Mouse (Mus musculus): ENCODE measurements around the gene Krtap4-8. TPM values are rescaled to one million over a fixed set of nuclear protein-coding genes. Genes with fewer than 3 reads are reported as not detected.

Gene Krtap4-8
- polyA plus RNA-seq, 1 experiment from 2014 or later = not detected

DNA sequence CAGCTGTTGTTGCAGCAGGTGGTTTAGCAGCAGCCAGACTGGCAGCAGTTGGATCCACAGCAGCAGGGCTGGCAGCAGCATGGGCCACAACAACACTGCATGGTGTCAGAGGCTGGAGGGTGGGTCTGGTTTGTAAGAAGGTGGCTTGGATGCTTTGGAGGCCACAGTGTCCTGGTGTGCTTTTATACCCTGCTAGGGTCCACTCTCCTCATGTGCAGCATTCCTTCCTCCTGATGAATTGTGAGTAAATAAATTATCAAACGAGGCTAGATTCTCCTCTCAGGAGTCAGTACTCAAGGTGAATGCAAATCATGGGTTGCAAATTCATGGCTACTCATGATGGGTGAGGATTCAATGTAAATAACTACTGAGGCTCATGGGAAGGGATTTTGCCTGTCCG lies 46.3 kb downstream of the Krtap4-8 start, which contains the start of gene Gm14180:
Gene Gm14180 (minus strand): TSS at position 101 of the 400 bp plus-strand sequence.
- H3K36me3 ChIP-seq = no peaks in the 10 kb centered on the region
- H3K4me3 ChIP-seq = no peak within 1 kb of the TSS
- no peak within 1 kb of the TSS for H3K4me2 ChIP-seq
- H3K27ac ChIP-seq (ENCODE audit: poor library complexity, severe bottlenecking) = no peak within 1 kb of the TSS
- H3K9ac ChIP-seq = no peak within 1 kb of the TSS
- no peak for ATAC-seq (ENCODE audit: insufficient number of reproducible peaks, low FRiP score)
- H3K9me3 ChIP-seq (replicated peaks) = no peaks in the 10 kb centered on the region
- WGBS = 61% methylated on average over 2 of the region's 2 CpGs
- H3K27me3 ChIP-seq (replicated peaks) = no peaks in the 10 kb centered on the region
- H3K4me1 ChIP-seq (replicated peaks) = no peaks in the 10 kb centered on the region

Other genes with a start within 250 kb of the Krtap4-8 start
- not detected in 2 replicates for gene Krt40, start 237.5 kb downstream of the Krtap4-8 start, polyA plus RNA-seq (2016; fragmentation: Nextera tagmentation; extraction: Ambion mirVana)
- not detected in 2 replicates for gene Krtap3-3, start 229.8 kb downstream of the Krtap4-8 start, polyA plus RNA-seq (2016; fragmentation: Nextera tagmentation; extraction: Ambion mirVana)
- gene Krtap3-2, start 223.9 kb downstream of the Krtap4-8 start, polyA plus RNA-seq (2016; fragmentation: Nextera tagmentation; extraction: Ambion mirVana) = not detected in 2 replicates
- not detected in 2 replicates for gene Gm11939, start 221.2 kb downstream of the Krtap4-8 start, polyA plus RNA-seq (2016; fragmentation: Nextera tagmentation; extraction: Ambion mirVana)
- not detected in 2 replicates for gene Krtap3-1, start 214.1 kb downstream of the Krtap4-8 start, polyA plus RNA-seq (2016; fragmentation: Nextera tagmentation; extraction: Ambion mirVana)
- not detected in 2 replicates for gene Krtap1-5, start 199.7 kb downstream of the Krtap4-8 start, polyA plus RNA-seq (2016; fragmentation: Nextera tagmentation; extraction: Ambion mirVana)
- not detected in 2 replicates for gene Krtap1-4, start 197.1 kb downstream of the Krtap4-8 start, polyA plus RNA-seq (2016; fragmentation: Nextera tagmentation; extraction: Ambion mirVana)
- gene Krtap1-3, start 189.4 kb downstream of the Krtap4-8 start, polyA plus RNA-seq (2016; fragmentation: Nextera tagmentation; extraction: Ambion mirVana) = not detected in 2 replicates
- not detected in 2 replicates for gene Krtap9-3, start 182.6 kb downstream of the Krtap4-8 start, polyA plus RNA-seq (2016; fragmentation: Nextera tagmentation; extraction: Ambion mirVana)
- gene Gm11938, start 177.4 kb downstream of the Krtap4-8 start, polyA plus RNA-seq (2016; fragmentation: Nextera tagmentation; extraction: Ambion mirVana) = not detected in 2 replicates
- not detected in 2 replicates for gene Gm11937, start 170.5 kb downstream of the Krtap4-8 start, polyA plus RNA-seq (2016; fragmentation: Nextera tagmentation; extraction: Ambion mirVana)
- gene Krtap2-4, start 165.9 kb downstream of the Krtap4-8 start, polyA plus RNA-seq (2016; fragmentation: Nextera tagmentation; extraction: Ambion mirVana) = not detected in 2 replicates
- gene Gm11562, start 160.3 kb downstream of the Krtap4-8 start, polyA plus RNA-seq (2016; fragmentation: Nextera tagmentation; extraction: Ambion mirVana) = not detected in 2 replicates
- gene Krtap4-1, start 152.5 kb downstream of the Krtap4-8 start, polyA plus RNA-seq (2016; fragmentation: Nextera tagmentation; extraction: Ambion mirVana) = not detected in 2 replicates
- not detected in 2 replicates for gene Krtap4-2, start 145.6 kb downstream of the Krtap4-8 start, polyA plus RNA-seq (2016; fragmentation: Nextera tagmentation; extraction: Ambion mirVana)
- not detected in 2 replicates for gene Krtap4-7, start 136.6 kb downstream of the Krtap4-8 start, polyA plus RNA-seq (2016; fragmentation: Nextera tagmentation; extraction: Ambion mirVana)
- gene Gm11555, start 130.5 kb downstream of the Krtap4-8 start, polyA plus RNA-seq (2016; fragmentation: Nextera tagmentation; extraction: Ambion mirVana) = not detected in 2 replicates
- gene Gm11563, start 121.7 kb downstream of the Krtap4-8 start, polyA plus RNA-seq (2016; fragmentation: Nextera tagmentation; extraction: Ambion mirVana) = not detected in 2 replicates
- gene Krtap4-6, start 114.7 kb downstream of the Krtap4-8 start, polyA plus RNA-seq (2016; fragmentation: Nextera tagmentation; extraction: Ambion mirVana) = not detected in 2 replicates
- gene Gm14190, start 90.0 kb downstream of the Krtap4-8 start, polyA plus RNA-seq (2016; fragmentation: Nextera tagmentation; extraction: Ambion mirVana) = not detected in 2 replicates
- gene Gm14180, start 46.4 kb downstream of the Krtap4-8 start, polyA plus RNA-seq (2016; fragmentation: Nextera tagmentation; extraction: Ambion mirVana) = not detected in 2 replicates
- gene Gm11595, start 7.8 kb downstream of the Krtap4-8 start, polyA plus RNA-seq (2016; fragmentation: Nextera tagmentation; extraction: Ambion mirVana) = not detected in 2 replicates
- not detected in 2 replicates for gene Krtap4-9, start 4.5 kb upstream of the Krtap4-8 start, polyA plus RNA-seq (2016; fragmentation: Nextera tagmentation; extraction: Ambion mirVana)
- not detected in 2 replicates for gene Gm11596, start 12.8 kb upstream of the Krtap4-8 start, polyA plus RNA-seq (2016; fragmentation: Nextera tagmentation; extraction: Ambion mirVana)
- not detected in 2 replicates for gene Gm11569, start 18.2 kb upstream of the Krtap4-8 start, polyA plus RNA-seq (2016; fragmentation: Nextera tagmentation; extraction: Ambion mirVana)
- gene Gm11554, start 23.7 kb upstream of the Krtap4-8 start, polyA plus RNA-seq (2016; fragmentation: Nextera tagmentation; extraction: Ambion mirVana) = not detected in 2 replicates
- not detected in 2 replicates for gene Krtap4-13, start 29.2 kb upstream of the Krtap4-8 start, polyA plus RNA-seq (2016; fragmentation: Nextera tagmentation; extraction: Ambion mirVana)
- gene Gm11564, start 35.0 kb upstream of the Krtap4-8 start, polyA plus RNA-seq (2016; fragmentation: Nextera tagmentation; extraction: Ambion mirVana) = not detected in 2 replicates
- gene 2300003K06Rik, start 57.4 kb upstream of the Krtap4-8 start, polyA plus RNA-seq (2016; fragmentation: Nextera tagmentation; extraction: Ambion mirVana) = not detected in 2 replicates
- gene Krtap4-16, start 70.9 kb upstream of the Krtap4-8 start, polyA plus RNA-seq (2016; fragmentation: Nextera tagmentation; extraction: Ambion mirVana) = not detected in 2 replicates
- not detected in 2 replicates for gene Gm11568, start 77.2 kb upstream of the Krtap4-8 start, polyA plus RNA-seq (2016; fragmentation: Nextera tagmentation; extraction: Ambion mirVana)
- gene Gm11559, start 83.8 kb upstream of the Krtap4-8 start, polyA plus RNA-seq (2016; fragmentation: Nextera tagmentation; extraction: Ambion mirVana) = not detected in 2 replicates
- not detected in 2 replicates for gene Krtap9-1, start 92.7 kb upstream of the Krtap4-8 start, polyA plus RNA-seq (2016; fragmentation: Nextera tagmentation; extraction: Ambion mirVana)
- gene Gm11567, start 98.5 kb upstream of the Krtap4-8 start, polyA plus RNA-seq (2016; fragmentation: Nextera tagmentation; extraction: Ambion mirVana) = not detected in 2 replicates
- not detected in 2 replicates for gene Krtap31-1, start 127.2 kb upstream of the Krtap4-8 start, polyA plus RNA-seq (2016; fragmentation: Nextera tagmentation; extraction: Ambion mirVana)
- not detected in 2 replicates for gene Gm11565, start 134.0 kb upstream of the Krtap4-8 start, polyA plus RNA-seq (2016; fragmentation: Nextera tagmentation; extraction: Ambion mirVana)
- gene Krtap31-2, start 155.6 kb upstream of the Krtap4-8 start, polyA plus RNA-seq (2016; fragmentation: Nextera tagmentation; extraction: Ambion mirVana) = not detected in 2 replicates
- not detected in 2 replicates for gene Krtap9-5, start 167.8 kb upstream of the Krtap4-8 start, polyA plus RNA-seq (2016; fragmentation: Nextera tagmentation; extraction: Ambion mirVana)
- gene Krtap29-1, start 198.3 kb upstream of the Krtap4-8 start, polyA plus RNA-seq (2016; fragmentation: Nextera tagmentation; extraction: Ambion mirVana) = not detected in 2 replicates
- not detected in 2 replicates for gene Krtap16-1, start 205.9 kb upstream of the Krtap4-8 start, polyA plus RNA-seq (2016; fragmentation: Nextera tagmentation; extraction: Ambion mirVana)
- gene Krtap17-1, start 213.3 kb upstream of the Krtap4-8 start, polyA plus RNA-seq (2016; fragmentation: Nextera tagmentation; extraction: Ambion mirVana) = not detected in 2 replicates
- not detected in 2 replicates for gene Krt33a, start 235.5 kb upstream of the Krtap4-8 start, polyA plus RNA-seq (2016; fragmentation: Nextera tagmentation; extraction: Ambion mirVana)
- not detected in 2 replicates for gene Krt33b, start 249.2 kb upstream of the Krtap4-8 start, polyA plus RNA-seq (2016; fragmentation: Nextera tagmentation; extraction: Ambion mirVana)